Mouse (Mus musculus) neural tube, embryonic 11.5 days (tissue): Measurements from ENCODE around the gene Xrcc5. TPM values are rescaled to one million over a fixed set of nuclear protein-coding genes. Genes with fewer than 3 reads are reported as not detected.

ENCODE experiments used
- ATAC-seq: fragments of 200-750 bp; cut with Nextera tagmentation; 2 replicates; pipeline ENCODE4 v1.8.0; 2017; ENCODE audit warnings: moderate number of reproducible peaks, mild to moderate bottlenecking, moderate TSS enrichment, moderate library complexity; ENCODE audit not compliant: insufficient read depth, low FRiP score, low TSS enrichment
- DNase-seq: peaks from one replicate; pipeline ENCODE4 v3.0.0-alpha.2; 2015; ENCODE audit warnings: low spot score
- H3K27ac ChIP-seq: fragments of 300-500 bp; sonication (generic); 2 replicates; pipeline ENCODE4 v1.5.1; 2014; ENCODE audit warnings: low read depth, mild to moderate bottlenecking, low read length
- H3K27me3 ChIP-seq: fragments of 300-500 bp; sonication (generic); 2 replicates; pipeline ENCODE4 v1.6.1; 2014; ENCODE audit warnings: mild to moderate bottlenecking, low read length, mixed read lengths; ENCODE audit not compliant: control insufficient read depth, insufficient read depth
- H3K36me3 ChIP-seq: fragments of 300-500 bp; sonication (generic); 2 replicates; pipeline ENCODE4 v1.6.1; 2014; ENCODE audit warnings: mild to moderate bottlenecking, low read length, moderate library complexity, mixed read lengths; ENCODE audit not compliant: control insufficient read depth, insufficient read depth
- H3K4me1 ChIP-seq: fragments of 300-500 bp; sonication (generic); 2 replicates; pipeline ENCODE4 v1.6.1; 2014; ENCODE audit warnings: low read length, mixed read lengths; ENCODE audit not compliant: control insufficient read depth, insufficient read depth
- H3K4me2 ChIP-seq: fragments of 300-500 bp; sonication (generic); 2 replicates; pipeline ENCODE4 v1.6.1; 2014; ENCODE audit warnings: low read depth, mild to moderate bottlenecking, moderate library complexity
- H3K4me3 ChIP-seq: fragments of 300-500 bp; sonication (generic); 2 replicates; pipeline ENCODE4 v1.5.1; 2014; ENCODE audit warnings: low read depth, low read length
- H3K9ac ChIP-seq: fragments of 300-500 bp; sonication (generic); 2 replicates; pipeline ENCODE4 v1.6.1; 2014; ENCODE audit warnings: mild to moderate bottlenecking, low read length
- H3K9me3 ChIP-seq: fragments of 300-500 bp; sonication (generic); 2 replicates; pipeline ENCODE4 v1.6.1; 2016; ENCODE audit warnings: low read length; ENCODE audit not compliant: control insufficient read depth
- WGBS: fragments of 180-500 bp; shearing (Covaris S2); extraction: QIAGEN DNeasy Blood & Tissue Kit; methylation state at CpG from one replicate; pipeline ENCODE4 v1.1.7; 2014; 5-methylcytosine and 5-hydroxymethylcytosine counted together
- polyA plus RNA-seq: library from polyadenylated mRNA; unstranded; fragments of >200 nt; fragmentation: Nextera tagmentation; extraction: Ambion mirVana; gene quantifications from 2 replicates; pipeline ENCODE4 v1.2.1, GENCODE M21; 2014

The Xrcc5 gene
- polyA plus RNA-seq, 1 experiment from 2014 or later, result 58.1 TPM

DNA sequence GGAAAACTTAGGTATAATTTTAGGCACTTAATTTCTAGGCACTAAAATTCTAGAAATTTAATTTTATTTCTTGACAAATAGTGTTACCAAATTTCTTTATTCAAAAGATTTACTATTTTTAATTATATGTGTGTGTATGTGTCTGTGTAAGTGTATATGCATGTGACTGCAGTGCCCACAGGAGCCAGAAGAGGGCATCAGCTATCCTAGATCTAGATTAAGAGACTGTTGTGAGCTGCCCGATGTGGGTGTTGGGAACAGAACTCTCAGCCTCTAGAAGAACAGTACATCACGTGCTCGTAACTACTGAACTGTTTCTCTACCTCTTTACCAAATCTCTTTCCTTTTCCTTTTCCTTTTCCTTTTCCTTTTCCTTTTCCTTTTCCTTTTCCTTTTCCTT, 73.3 kb downstream of the Xrcc5 start:
- Histone ChIP-seq H3K27me3 (no peaks in the 10 kb centered on the region), H3K36me3 (peaks cover 1% of the 10 kb centered on the region), H3K4me1 (no peaks in the 10 kb centered on the region), H3K27ac (no peak overlapping the region), H3K4me3 (no peak overlapping the region), H3K9me3 (no peaks in the 10 kb centered on the region), H3K4me2 (no peak overlapping the region), H3K9ac (no peak overlapping the region)
- WGBS, result 100% methylated on average over 3 of the region's 3 CpGs
- DNase-seq, result no peak
- ATAC-seq, result no peak

GRCm38 (mm10) chr1:72383056-72383455, 75.8 kb downstream of the Xrcc5 start:
- ATAC-seq, result no peak
- DNase-seq, result no peak
- Histone ChIP-seq H3K27me3 (no peaks in the 10 kb centered on the region), H3K9me3 (no peaks in the 10 kb centered on the region), H3K36me3 (peaks cover 2% of the 10 kb centered on the region), H3K27ac (no peak overlapping the region), H3K4me1 (no peaks in the 10 kb centered on the region), H3K4me3 (no peak overlapping the region), H3K4me2 (no peak overlapping the region), H3K9ac (no peak overlapping the region)
- WGBS, result 95% methylated on average over 7 of the region's 7 CpGs

DNA sequence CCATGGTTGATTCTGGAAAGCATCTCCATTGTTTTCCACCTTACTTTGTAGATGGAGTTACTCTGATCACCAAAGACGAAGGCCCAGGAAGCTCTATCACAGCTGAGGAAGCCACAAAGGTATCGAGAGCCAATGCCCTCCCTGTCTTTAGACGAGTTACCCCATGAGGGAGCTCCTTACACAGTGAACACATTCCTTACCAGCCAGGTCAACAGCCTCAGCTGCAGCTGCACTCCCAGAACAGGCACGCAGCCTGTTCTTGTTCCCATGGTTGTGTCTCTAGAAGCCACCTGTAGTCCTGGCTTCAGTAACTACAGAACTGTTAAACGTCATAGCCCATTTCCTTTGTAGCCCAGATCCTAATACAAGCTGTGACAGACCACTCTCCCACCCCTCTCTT, 76.4 kb downstream of the Xrcc5 start:
- ATAC-seq, result no peak
- WGBS, result 86% methylated on average over 5 of the region's 5 CpGs
- Histone ChIP-seq H3K9me3 (no peaks in the 10 kb centered on the region), H3K27ac (no peak overlapping the region), H3K4me1 (no peaks in the 10 kb centered on the region), H3K36me3 (peaks cover 2% of the 10 kb centered on the region), H3K27me3 (no peaks in the 10 kb centered on the region), H3K4me3 (no peak overlapping the region), H3K4me2 (no peak overlapping the region), H3K9ac (no peak overlapping the region)
- DNase-seq, result no peak

GRCm38 (mm10) chr1:72390420-72390819, 83.2 kb downstream of the Xrcc5 start:
- peaks cover 2% of the 10 kb centered on the region; the same call in 1 of the 2 replicates for H3K36me3 ChIP-seq
- H3K9me3 ChIP-seq, result no peaks in the 10 kb centered on the region
- no peak overlapping the region for H3K9ac ChIP-seq
- H3K4me2 ChIP-seq, result no peak overlapping the region
- H3K27me3 ChIP-seq, result no peaks in the 10 kb centered on the region
- no peak for DNase-seq
- H3K4me1 ChIP-seq, result no peaks in the 10 kb centered on the region
- ATAC-seq, result no peak
- H3K27ac ChIP-seq, result no peak overlapping the region
- 85% methylated on average over 4 of the region's 4 CpGs for WGBS
- H3K4me3 ChIP-seq, result no peak overlapping the region

DNA sequence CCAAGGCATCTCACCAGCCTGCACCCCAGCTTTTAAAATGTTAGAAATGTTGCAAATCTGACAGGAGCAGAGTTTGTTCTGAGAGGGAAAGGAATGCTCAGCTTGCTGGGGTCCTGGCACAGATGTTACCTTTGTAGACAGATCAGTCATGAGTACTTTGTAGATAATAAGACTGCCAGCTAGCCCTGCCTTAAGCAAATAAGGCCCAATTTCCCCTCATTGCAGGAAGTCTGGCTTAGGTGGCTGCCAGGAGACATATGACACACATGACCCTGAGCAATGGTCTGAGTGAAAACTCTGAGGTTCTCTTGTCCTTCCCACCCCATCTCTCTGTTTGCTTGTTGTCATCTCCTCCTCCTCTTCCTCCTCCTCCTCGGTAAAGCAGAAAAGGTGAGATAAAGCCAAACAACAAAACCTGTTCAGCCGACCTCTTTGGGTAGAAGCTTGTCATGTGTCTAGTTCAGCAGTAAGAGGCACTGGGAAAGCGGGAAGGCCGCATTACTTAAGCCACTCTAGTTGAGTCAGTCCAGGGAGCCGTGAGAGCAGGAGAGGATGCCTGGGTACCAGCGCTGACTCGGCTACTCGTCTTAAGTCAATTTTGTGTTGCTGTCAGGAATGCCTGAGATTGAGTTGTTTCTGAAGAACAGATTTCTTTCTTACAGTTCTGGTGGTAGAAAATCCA, 92.6 kb downstream of the Xrcc5 start:
- no peak overlapping the region for H3K9ac ChIP-seq
- DNase-seq (no peak), ATAC-seq (no peak)
- 90% methylated on average over 8 of the region's 8 CpGs for WGBS
- no peaks in the 10 kb centered on the region for H3K27me3 ChIP-seq
- H3K4me3 ChIP-seq, result no peak overlapping the region
- no peak overlapping the region for H3K27ac ChIP-seq
- no peaks in the 10 kb centered on the region for H3K4me1 ChIP-seq
- no peaks in the 10 kb centered on the region for H3K36me3 ChIP-seq
- H3K9me3 ChIP-seq, result no peaks in the 10 kb centered on the region
- H3K4me2 ChIP-seq, result no peak overlapping the region

- Histone ChIP-seq H3K36me3 (no peaks in the 10 kb centered on the region), H3K27ac (no peak overlapping the region), H3K27me3 (no peaks in the 10 kb centered on the region), H3K9ac (no peak overlapping the region), H3K4me2 (no peak overlapping the region), H3K4me1 (no peaks in the 10 kb centered on the region), H3K4me3 (no peak overlapping the region), H3K9me3 (no peaks in the 10 kb centered on the region)
- DNase-seq, result no peak
- no peak for ATAC-seq
- 86% methylated on average over 9 of the region's 9 CpGs for WGBS
Observed at GRCm38 (mm10) chr1:72400616-72401015, 93.4 kb downstream of the Xrcc5 start.

GRCm38 (mm10) chr1:72401331-72402069, 94.3 kb downstream of the Xrcc5 start:
- H3K4me3 ChIP-seq, result no peak overlapping the region
- H3K4me1 ChIP-seq, result no peaks in the 10 kb centered on the region
- H3K36me3 ChIP-seq, result no peaks in the 10 kb centered on the region
- no peaks in the 10 kb centered on the region for H3K9me3 ChIP-seq
- ATAC-seq (peak; percentile 85), DNase-seq (no peak)
- H3K9ac ChIP-seq, result no peak overlapping the region
- no peak overlapping the region for H3K4me2 ChIP-seq
- WGBS, result 39% methylated on average over 8 of the region's 8 CpGs
- peak overlapping the region; percentile 51 for H3K27ac ChIP-seq
- no peaks in the 10 kb centered on the region for H3K27me3 ChIP-seq

GRCm38 (mm10) chr1:72406505-72407079, 99.4 kb downstream of the Xrcc5 start:
- H3K27ac ChIP-seq, result no peak overlapping the region
- H3K4me3 ChIP-seq, result no peak overlapping the region
- no peak overlapping the region for H3K9ac ChIP-seq
- no peak for DNase-seq
- no peaks in the 10 kb centered on the region for H3K9me3 ChIP-seq
- no peaks in the 10 kb centered on the region for H3K27me3 ChIP-seq
- no peak overlapping the region for H3K4me2 ChIP-seq
- no peaks in the 10 kb centered on the region for H3K36me3 ChIP-seq
- peak; percentile 43; the same call in 1 of the 2 replicates for ATAC-seq
- 66% methylated on average over 14 of the region's 14 CpGs for WGBS
- H3K4me1 ChIP-seq, result no peaks in the 10 kb centered on the region
